In the genomic region with DNA sequence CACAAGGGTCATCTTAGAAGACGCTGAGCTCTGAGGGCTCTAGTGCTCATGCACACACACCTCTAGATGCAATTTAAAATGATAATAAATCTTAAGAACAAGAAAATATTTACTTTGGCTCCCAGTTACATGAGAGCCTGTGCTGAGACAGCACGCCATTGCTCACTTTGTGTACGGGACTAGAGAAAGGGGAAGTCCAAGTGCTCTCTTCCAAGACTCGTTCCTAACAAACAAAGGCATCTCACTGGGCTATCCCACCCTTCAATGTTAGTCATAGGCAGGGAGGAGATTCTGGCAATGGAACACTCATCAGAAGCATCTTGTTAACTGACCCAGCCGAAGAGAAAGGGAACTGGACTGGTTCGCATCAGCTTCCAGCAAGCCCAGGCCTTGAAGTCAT, we compare ENCODE assay signal across 22 mouse cellular contexts.
DNase-seq lines count a peak whose midpoint lies in the region; ATAC-seq lines count a peak whose summit lies in the region.
"Had no signal": no experiment of that assay in that cellular context is flagged by ENCODE, and none has a peak within 500 bp of the region (broad histone marks: within the 10 kb centered on the region; RNA-seq: fewer than 3 reads in every experiment).

No protein-coding gene starts in this region.

- no peak overlapping the region for H3K4me2 ChIP-seq in heart, embryonic 12.5 days
- H3K4me2 ChIP-seq in kidney, embryonic 16.5 days (replicated peaks; ENCODE audit: low read depth, low read length), result no peak overlapping the region
- H3K4me2 ChIP-seq in kidney, embryonic 14.5 days (replicated peaks; ENCODE audit: low read depth, low read length), result no peak overlapping the region
- no peak overlapping the region for H3K4me2 ChIP-seq in midbrain, embryonic 11.5 days
- H3K4me2 ChIP-seq: hindbrain, embryonic 12.5 days; liver, embryonic 11.5 days; lung, embryonic 15.5 days; midbrain, embryonic 12.5 days; neural tube, embryonic 15.5 days had no signal

- H3K4me3 ChIP-seq in heart, embryonic 12.5 days, result no peak overlapping the region
- H3K4me3 ChIP-seq in kidney, embryonic 16.5 days (ENCODE audit: low read length), result no peak overlapping the region
- H3K4me3 ChIP-seq in kidney, embryonic 14.5 days (ENCODE audit: low read length), result no peak overlapping the region
- H3K4me3 ChIP-seq in midbrain, embryonic 11.5 days (ENCODE audit: low read depth, low read length), result no peak overlapping the region
- H3K4me3 ChIP-seq: erythroblast, embryonic 14.5 days; hindbrain, embryonic 12.5 days; left cerebral cortex, adult 2 months; limb, embryonic 10.5 days; lung, embryonic 15.5 days; midbrain, embryonic 12.5 days; myocyte; neural tube, embryonic 15.5 days had no signal

- H3K36me3 ChIP-seq in heart, embryonic 12.5 days, result no peaks in the 10 kb centered on the region; the same call in 1 of the 2 replicates
- H3K36me3 ChIP-seq in kidney, embryonic 16.5 days (ENCODE audit: insufficient read depth, low read length), result peaks cover 5% of the 10 kb centered on the region; the same call in 1 of the 2 replicates
- peaks cover 6% of the 10 kb centered on the region; the same call in 1 of the 2 replicates for H3K36me3 ChIP-seq in kidney, embryonic 14.5 days (ENCODE audit: control insufficient read depth, insufficient read depth, low read length)
- H3K36me3 ChIP-seq in midbrain, embryonic 11.5 days (ENCODE audit: control insufficient read depth, insufficient read depth, low read length), result no peaks in the 10 kb centered on the region

- H3K27me3 ChIP-seq in heart, embryonic 12.5 days (replicated peaks), result no peaks in the 10 kb centered on the region
- no peaks in the 10 kb centered on the region for H3K27me3 ChIP-seq in kidney, embryonic 16.5 days (ENCODE audit: insufficient read depth, low read length)
- H3K27me3 ChIP-seq in kidney, embryonic 14.5 days (ENCODE audit: control insufficient read depth, insufficient read depth, low read length), result no peaks in the 10 kb centered on the region
- H3K27me3 ChIP-seq in midbrain, embryonic 11.5 days (ENCODE audit: control insufficient read depth, insufficient read depth, low read length), result no peaks in the 10 kb centered on the region
- H3K27me3 ChIP-seq: hindbrain, embryonic 12.5 days; lung, embryonic 15.5 days; midbrain, embryonic 12.5 days; neural tube, embryonic 15.5 days had no signal

- no peak for ATAC-seq in heart, embryonic 12.5 days (ENCODE audit: insufficient number of reproducible peaks, low FRiP score)
- peak; percentile 27; the same call in 1 of the 2 replicates for ATAC-seq in kidney, embryonic 16.5 days (ENCODE audit: low FRiP score, low TSS enrichment)
- ATAC-seq in kidney, embryonic 14.5 days (ENCODE audit: low FRiP score, low TSS enrichment), result no peak
- 0 out of 2 replicates have a peak, but pooled peaks have one; percentile 33 for ATAC-seq in granulocyte monocyte progenitor cell, adult 5-6 weeks (replicated peaks; ENCODE audit: poor library complexity, severe bottlenecking)
- no peak for ATAC-seq in midbrain, embryonic 11.5 days (ENCODE audit: low FRiP score)
- ATAC-seq: forebrain, embryonic 14.5 days had no signal

- H3K4me1 ChIP-seq in heart, embryonic 12.5 days (replicated peaks), result peaks cover 12% of the 10 kb centered on the region
- H3K4me1 ChIP-seq in kidney, embryonic 16.5 days (ENCODE audit: insufficient read depth, low read length), result peaks cover 12% of the 10 kb centered on the region
- 0 out of 2 replicates have a peak, but pooled peaks cover 5% of the 10 kb centered on the region for H3K4me1 ChIP-seq in kidney, embryonic 14.5 days (ENCODE audit: control insufficient read depth, insufficient read depth, low read length)
- no peaks in the 10 kb centered on the region for H3K4me1 ChIP-seq in midbrain, embryonic 11.5 days (ENCODE audit: control insufficient read depth, insufficient read depth, low read length)
- H3K4me1 ChIP-seq: hindbrain, embryonic 12.5 days; limb, embryonic 10.5 days; lung, embryonic 15.5 days; neural tube, embryonic 15.5 days had no signal

- H3K9ac ChIP-seq in heart, embryonic 12.5 days, result no peak overlapping the region
- no peak overlapping the region for H3K9ac ChIP-seq in kidney, embryonic 16.5 days (replicated peaks; ENCODE audit: low read length)
- no peak overlapping the region for H3K9ac ChIP-seq in kidney, embryonic 14.5 days (ENCODE audit: low read depth, low read length)
- H3K9ac ChIP-seq in midbrain, embryonic 11.5 days (ENCODE audit: low read length), result no peak overlapping the region
- H3K9ac ChIP-seq: hindbrain, embryonic 12.5 days; lung, embryonic 15.5 days; midbrain, embryonic 12.5 days; neural tube, embryonic 15.5 days had no signal

- WGBS in heart, embryonic 12.5 days, result 68% methylated on average over 6 of the region's 6 CpGs
- 45% methylated on average over 6 of the region's 6 CpGs for WGBS in kidney, embryonic 16.5 days
- WGBS in kidney, embryonic 14.5 days, result 41% methylated on average over 6 of the region's 6 CpGs
- 88% methylated on average over 6 of the region's 6 CpGs for WGBS in midbrain, embryonic 11.5 days

- H3K9me3 ChIP-seq in heart, embryonic 12.5 days (replicated peaks), result no peaks in the 10 kb centered on the region
- no peaks in the 10 kb centered on the region for H3K9me3 ChIP-seq in kidney, embryonic 16.5 days (ENCODE audit: low read length)
- no peaks in the 10 kb centered on the region for H3K9me3 ChIP-seq in kidney, embryonic 14.5 days (ENCODE audit: control insufficient read depth, low read length)
- H3K9me3 ChIP-seq in midbrain, embryonic 11.5 days (ENCODE audit: control insufficient read depth, low read length), result no peaks in the 10 kb centered on the region
- H3K9me3 ChIP-seq: hindbrain, embryonic 12.5 days; limb, embryonic 10.5 days; lung, embryonic 15.5 days; midbrain, embryonic 12.5 days; neural tube, embryonic 15.5 days had no signal

- no peak overlapping the region for H3K27ac ChIP-seq in heart, embryonic 12.5 days (ENCODE audit: poor library complexity, severe bottlenecking)
- H3K27ac ChIP-seq in kidney, embryonic 16.5 days (ENCODE audit: low read length), result peak overlapping the region; percentile 34; the same call in 1 of the 2 replicates
- H3K27ac ChIP-seq in kidney, embryonic 14.5 days (ENCODE audit: low read depth, low read length), result no peak overlapping the region; the same call in 1 of the 2 replicates
- no peak overlapping the region for H3K27ac ChIP-seq in midbrain, embryonic 11.5 days (ENCODE audit: low read depth, low read length)
- H3K27ac ChIP-seq: hindbrain, embryonic 12.5 days; left cerebral cortex, adult 2 months; limb, embryonic 10.5 days; lung, embryonic 15.5 days; midbrain, embryonic 12.5 days; neural tube, embryonic 15.5 days had no signal

- DNase-seq in heart, adult 18-20 months, result peak; percentile 45 to 70
- DNase-seq in lung, postnatal 25 days (ENCODE audit: low spot score), result peak; percentile 25
- no peak for DNase-seq in cerebellum, adult 11-12 months
- DNase-seq in midbrain, embryonic 11.5 days (ENCODE audit: low spot score, missing footprints), result no peak
- DNase-seq: adrenal gland, postnatal 10 days; cerebellum, adult 18-20 months; cerebellum, postnatal 36 days; thymus, adult 18-20 months had no signal

Comparison
In these comparisons a context has a peak if more than half of its experiments do, and no peak if none do; other contexts are left out.
1. ATAC-seq: peak in kidney, embryonic 16.5 days (single experiment) and granulocyte monocyte progenitor cell, adult 5-6 weeks (single experiment); none in heart, embryonic 12.5 days (single experiment), kidney, embryonic 14.5 days (single experiment) and midbrain, embryonic 11.5 days (single experiment).
2. DNase-seq: peak in heart, adult 18-20 months (2 of 2) and lung, postnatal 25 days (single experiment); none in cerebellum, adult 11-12 months (single experiment) and midbrain, embryonic 11.5 days (single experiment).